Mouse (Mus musculus): ENCODE data around the gene Rpf2. TPM values are rescaled to one million over a fixed set of nuclear protein-coding genes. Genes with fewer than 3 reads are reported as not detected.

Gene Rpf2
- polyA plus RNA-seq (2011; ENCODE audit: insufficient read depth, insufficient read length, low replicate concordance, missing spikeins): 35.0 and 54.0 TPM in 2 replicates

DNA sequence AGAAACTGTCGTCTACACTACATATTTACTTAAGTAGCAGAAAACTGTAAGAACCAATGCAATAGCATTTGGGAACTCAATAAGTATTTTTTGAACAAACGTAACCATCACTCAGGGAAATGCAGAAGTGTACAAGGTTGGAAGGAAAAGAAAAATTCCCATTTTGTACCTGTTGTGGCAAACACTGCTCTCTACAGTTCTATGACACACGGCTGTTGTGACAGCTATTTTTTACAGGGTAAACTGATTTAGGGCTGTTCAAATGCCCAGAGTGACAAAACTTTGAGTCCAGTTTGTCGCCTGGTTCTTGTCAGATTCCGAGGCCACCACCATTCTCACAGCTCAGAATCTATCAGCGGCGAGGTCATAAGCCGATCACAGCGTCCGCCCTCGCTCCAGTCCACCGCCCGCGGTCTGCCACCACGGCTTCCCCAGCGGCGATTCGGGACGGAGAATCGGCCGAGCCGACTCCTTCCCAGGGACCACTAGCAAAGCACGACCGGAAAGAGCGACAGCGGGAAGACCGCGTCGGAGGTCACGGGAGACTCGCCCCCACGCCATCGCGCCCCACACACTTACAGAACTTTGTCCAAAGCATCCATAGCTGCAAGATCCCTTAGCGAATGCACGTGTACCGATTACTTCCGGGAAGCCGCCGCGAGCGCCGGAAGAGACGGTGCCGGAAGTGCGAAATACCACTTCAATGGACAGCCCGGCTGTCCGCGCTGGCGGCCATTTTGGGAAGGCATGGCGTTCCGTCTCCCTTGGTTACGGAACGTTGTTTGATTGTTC lies at the start of gene Rpf2:
Rpf2 (minus strand) TSS at position 663 of the 792 bp plus-strand sequence.
- Histone ChIP-seq H3K4me3 (replicated peaks; ENCODE audit: control insufficient read depth, low read depth, low read length) (peak within 1 kb of the TSS; percentile 78), H3K4me1 (ENCODE audit: control insufficient read depth, insufficient read depth, low read length) (peaks cover 3% of the 10 kb centered on the region; the same call in 1 of the 2 replicates), H3K27ac (ENCODE audit: control insufficient read depth, insufficient read depth, low read depth, low read length, poor library complexity) (peak within 1 kb of the TSS; percentile 29)
- under 1% methylated on average over 54 of the region's 54 CpGs for WGBS
- TF ChIP-seq CTCF (IDR thresholded peaks at IDR 0.05; ENCODE audit: control insufficient read depth, insufficient read depth, low read length) (no peak), POLR2A (IDR thresholded peaks at IDR 0.05; ENCODE audit: borderline replicate concordance, control insufficient read depth, low read depth, low read length) (peak; percentile 42; the same call in 1 of the 2 replicates)

DNA sequence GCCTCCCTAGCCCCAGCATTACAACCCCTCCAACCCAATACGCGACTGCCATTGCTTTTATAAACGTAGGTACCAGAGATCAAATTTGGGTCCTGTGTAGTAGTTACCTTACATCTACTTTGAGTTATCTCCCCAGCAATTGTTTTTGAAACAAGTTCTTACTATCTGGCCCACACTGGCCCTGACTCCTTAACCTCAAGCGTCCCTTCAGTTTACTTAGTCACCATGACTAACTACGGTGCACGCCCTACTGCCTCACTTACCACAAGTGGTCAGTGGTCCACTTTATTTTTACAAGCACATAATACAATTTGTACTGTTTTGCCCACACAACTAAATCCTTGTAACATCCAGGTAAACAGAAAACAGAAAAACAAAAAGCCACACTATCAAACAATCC lies 45.8 kb upstream of the Rpf2 start:
- 84% methylated on average over 6 of the region's 6 CpGs for WGBS
- Histone ChIP-seq H3K27ac (ENCODE audit: control insufficient read depth, insufficient read depth, low read depth, low read length, poor library complexity) (no peak overlapping the region), H3K4me1 (ENCODE audit: control insufficient read depth, insufficient read depth, low read length) (no peaks in the 10 kb centered on the region; the same call in 1 of the 2 replicates), H3K4me3 (replicated peaks; ENCODE audit: control insufficient read depth, low read depth, low read length) (no peak overlapping the region)
- TF ChIP-seq CTCF (IDR thresholded peaks at IDR 0.05; ENCODE audit: control insufficient read depth, insufficient read depth, low read length) (no peak), POLR2A (IDR thresholded peaks at IDR 0.05; ENCODE audit: borderline replicate concordance, control insufficient read depth, low read depth, low read length) (no peak)

DNA sequence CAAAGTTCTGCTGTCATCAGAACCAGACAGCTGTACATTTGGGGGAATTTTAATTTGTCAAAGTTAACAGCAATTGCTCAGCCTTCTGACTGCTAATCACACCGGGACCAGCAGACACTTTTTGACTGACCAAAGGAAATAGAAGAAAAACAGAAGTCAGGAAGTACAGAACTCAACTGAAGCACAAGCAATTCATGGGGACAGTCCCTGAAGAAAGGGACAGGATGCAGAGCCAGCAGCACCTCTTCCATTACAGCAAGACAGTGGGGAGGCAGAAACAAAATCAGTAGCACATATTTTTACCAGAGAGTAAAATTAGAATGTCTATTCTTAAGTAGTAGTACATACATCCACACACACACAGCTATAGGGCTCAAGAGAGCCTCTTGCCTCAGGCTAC lies 39.9 kb upstream of the Rpf2 start:
- WGBS: 22% methylated on average over 1 of the region's 1 CpGs
- Histone ChIP-seq H3K4me1 (ENCODE audit: control insufficient read depth, insufficient read depth, low read length) (no peaks in the 10 kb centered on the region), H3K27ac (ENCODE audit: control insufficient read depth, insufficient read depth, low read depth, low read length, poor library complexity) (no peak overlapping the region), H3K4me3 (replicated peaks; ENCODE audit: control insufficient read depth, low read depth, low read length) (no peak overlapping the region)
- no peak for TF ChIP-seq POLR2A (IDR thresholded peaks at IDR 0.05; ENCODE audit: borderline replicate concordance, control insufficient read depth, low read depth, low read length)
- TF ChIP-seq CTCF (IDR thresholded peaks at IDR 0.05; ENCODE audit: control insufficient read depth, insufficient read depth, low read length): no peak

DNA sequence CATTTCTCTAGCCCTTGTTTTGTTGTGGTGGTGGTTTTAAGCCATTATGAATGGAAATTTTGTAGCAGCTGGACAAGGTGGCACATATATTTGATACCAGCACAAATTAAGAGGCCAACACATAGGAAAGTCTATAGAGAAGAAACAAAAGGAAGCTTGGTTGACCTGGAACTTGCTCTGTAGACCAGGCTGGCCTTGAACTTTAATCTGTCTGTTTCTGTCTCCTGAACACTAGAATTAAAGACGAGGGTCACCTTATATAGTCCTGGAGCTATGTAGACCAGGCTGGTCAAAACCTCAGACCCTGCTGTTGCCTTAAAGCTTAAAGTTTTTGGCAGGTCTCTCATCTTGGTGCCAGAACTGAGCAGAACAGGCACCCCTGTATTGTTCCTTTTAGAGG lies 38.7 kb upstream of the Rpf2 start:
- Histone ChIP-seq H3K4me3 (replicated peaks; ENCODE audit: control insufficient read depth, low read depth, low read length) (no peak overlapping the region), H3K4me1 (ENCODE audit: control insufficient read depth, insufficient read depth, low read length) (no peaks in the 10 kb centered on the region), H3K27ac (ENCODE audit: control insufficient read depth, insufficient read depth, low read depth, low read length, poor library complexity) (no peak overlapping the region)
- 84% methylated on average over 1 of the region's 1 CpGs for WGBS
- TF ChIP-seq POLR2A (IDR thresholded peaks at IDR 0.05; ENCODE audit: borderline replicate concordance, control insufficient read depth, low read depth, low read length) (no peak), CTCF (IDR thresholded peaks at IDR 0.05; ENCODE audit: control insufficient read depth, insufficient read depth, low read length) (no peak)

DNA sequence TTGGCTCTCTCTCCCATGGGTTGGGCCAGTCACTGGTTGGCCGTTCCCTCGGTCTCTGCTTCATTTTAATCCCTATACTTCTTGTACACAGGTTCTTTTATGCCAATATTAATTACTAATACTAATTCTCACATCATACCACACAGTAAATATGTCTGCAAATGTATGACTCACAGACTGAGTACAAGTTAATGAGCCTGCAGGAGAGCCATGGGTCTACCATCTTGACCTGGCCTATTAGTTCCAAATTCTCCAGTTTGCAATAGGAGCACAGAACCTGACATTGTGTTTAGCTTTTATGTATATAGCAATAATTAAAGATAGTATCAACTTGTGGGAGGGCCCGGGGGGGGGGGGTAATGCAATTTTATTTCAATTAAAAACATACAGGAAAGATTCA lies 38.2 kb upstream of the Rpf2 start:
- no peak for TF ChIP-seq POLR2A (IDR thresholded peaks at IDR 0.05; ENCODE audit: borderline replicate concordance, control insufficient read depth, low read depth, low read length)
- WGBS: 82% methylated on average over 3 of the region's 3 CpGs
- H3K4me3 ChIP-seq (replicated peaks; ENCODE audit: control insufficient read depth, low read depth, low read length): no peak overlapping the region
- H3K4me1 ChIP-seq (ENCODE audit: control insufficient read depth, insufficient read depth, low read length): no peaks in the 10 kb centered on the region
- H3K27ac ChIP-seq (ENCODE audit: control insufficient read depth, insufficient read depth, low read depth, low read length, poor library complexity): no peak overlapping the region

DNA sequence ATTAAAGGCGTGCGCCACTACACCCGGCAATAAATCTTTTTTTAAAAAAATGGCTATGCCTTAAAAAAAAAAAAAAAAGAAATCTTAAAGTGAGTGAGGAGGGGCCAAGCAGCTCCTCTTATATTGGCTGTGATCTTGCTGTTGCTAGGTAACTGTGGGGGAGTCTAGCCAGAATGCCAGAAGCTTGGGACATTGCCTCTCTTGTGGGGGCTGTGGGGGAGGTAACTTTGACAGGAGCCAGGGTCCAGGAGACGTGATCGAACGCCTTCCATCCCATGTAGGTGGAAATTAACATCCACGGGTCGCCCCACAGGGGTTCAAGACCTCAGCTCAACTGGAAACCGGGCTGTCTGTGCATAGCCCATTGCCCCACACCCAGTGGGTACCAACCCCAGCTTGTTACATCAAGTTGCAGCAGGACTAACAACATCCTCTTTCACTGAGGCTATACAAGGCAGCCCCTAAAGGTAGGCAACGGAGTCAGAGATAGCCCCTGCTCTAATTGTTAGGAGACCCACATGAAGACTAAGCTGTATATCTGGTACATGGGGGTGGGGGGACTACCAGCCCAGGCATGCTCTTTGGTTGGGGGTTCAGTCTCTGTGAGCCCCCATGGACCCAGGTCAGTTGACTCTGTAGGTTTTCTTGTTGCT lies 37.5 kb upstream of the Rpf2 start:
- TF ChIP-seq CTCF (IDR thresholded peaks at IDR 0.05; ENCODE audit: control insufficient read depth, insufficient read depth, low read length) (no peak), POLR2A (IDR thresholded peaks at IDR 0.05; ENCODE audit: borderline replicate concordance, control insufficient read depth, low read depth, low read length) (no peak)
- no peak overlapping the region for H3K4me3 ChIP-seq (replicated peaks; ENCODE audit: control insufficient read depth, low read depth, low read length)

DNA sequence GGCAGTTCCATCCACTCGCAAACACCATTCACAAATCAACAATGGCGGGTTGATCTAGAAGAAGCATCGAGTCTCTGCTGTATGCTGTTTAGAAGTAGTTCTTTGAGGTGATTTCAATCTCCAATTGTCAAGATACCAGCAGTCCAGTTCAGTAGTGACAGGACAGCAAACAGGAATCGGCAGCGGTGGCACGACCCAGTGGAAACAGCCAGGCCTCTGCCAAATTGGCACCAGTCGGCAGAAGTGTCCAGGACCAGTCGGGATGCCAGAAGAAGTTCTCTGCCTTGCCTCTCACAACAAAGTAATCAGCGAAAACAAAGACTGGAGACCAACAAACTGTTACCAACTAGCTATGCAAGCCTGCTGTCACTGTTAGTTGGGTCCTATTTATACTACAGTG lies 36.8 kb upstream of the Rpf2 start:
- H3K27ac ChIP-seq (ENCODE audit: control insufficient read depth, insufficient read depth, low read depth, low read length, poor library complexity): no peak overlapping the region
- no peaks in the 10 kb centered on the region; the same call in 1 of the 2 replicates for H3K4me1 ChIP-seq (ENCODE audit: control insufficient read depth, insufficient read depth, low read length)
- no peak for TF ChIP-seq POLR2A (IDR thresholded peaks at IDR 0.05; ENCODE audit: borderline replicate concordance, control insufficient read depth, low read depth, low read length)
- TF ChIP-seq CTCF (IDR thresholded peaks at IDR 0.05; ENCODE audit: control insufficient read depth, insufficient read depth, low read length): no peak
- no peak overlapping the region for H3K4me3 ChIP-seq (replicated peaks; ENCODE audit: control insufficient read depth, low read depth, low read length)
- 96% methylated on average over 9 of the region's 9 CpGs for WGBS

More for the DNA sequence above, 37.5 kb upstream of the Rpf2 start:
- 89% methylated on average over 10 of the region's 10 CpGs for WGBS
- H3K27ac ChIP-seq (ENCODE audit: control insufficient read depth, insufficient read depth, low read depth, low read length, poor library complexity): no peak overlapping the region; the same call in 1 of the 2 replicates
- no peaks in the 10 kb centered on the region for H3K4me1 ChIP-seq (ENCODE audit: control insufficient read depth, insufficient read depth, low read length)

DNA sequence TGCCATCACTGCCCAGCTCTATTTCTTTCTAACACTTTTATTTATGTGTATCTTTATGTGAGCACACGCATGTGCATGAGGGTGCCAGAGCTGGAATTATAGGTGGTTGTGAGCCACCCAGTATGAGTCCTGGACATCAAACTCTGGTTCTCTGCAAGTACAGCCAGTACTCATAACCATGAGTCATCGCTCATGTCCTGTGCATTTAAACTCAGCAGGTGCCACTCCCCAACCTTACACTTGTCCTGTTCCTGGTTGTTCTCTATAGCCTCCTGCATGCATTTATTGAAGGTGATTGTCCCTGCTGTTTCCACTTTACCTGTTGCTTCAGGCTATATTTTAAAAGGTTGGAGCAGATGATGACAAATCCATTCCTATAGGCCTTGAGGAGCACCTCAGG lies 34.7 kb upstream of the Rpf2 start:
- TF ChIP-seq POLR2A (IDR thresholded peaks at IDR 0.05; ENCODE audit: borderline replicate concordance, control insufficient read depth, low read depth, low read length): no peak
- no peak for TF ChIP-seq CTCF (IDR thresholded peaks at IDR 0.05; ENCODE audit: control insufficient read depth, insufficient read depth, low read length)
- no peak overlapping the region for H3K4me3 ChIP-seq (replicated peaks; ENCODE audit: control insufficient read depth, low read depth, low read length)
- H3K27ac ChIP-seq (ENCODE audit: control insufficient read depth, insufficient read depth, low read depth, low read length, poor library complexity): no peak overlapping the region
- H3K4me1 ChIP-seq (ENCODE audit: control insufficient read depth, insufficient read depth, low read length): no peaks in the 10 kb centered on the region; the same call in 1 of the 2 replicates
- 81% methylated on average over 2 of the region's 2 CpGs for whole genome bisulfite sequencing
